Mouse (Mus musculus) embryonic facial prominence, embryonic 14.5 days (tissue): ENCODE measurements around the gene Rerg. TPM values are rescaled to one million over a fixed set of nuclear protein-coding genes. Genes with fewer than 3 reads are reported as not detected.
A peak's percentile ranks its signal among the peaks of the same experiment; 100 is the strongest.

Source experiments
- ATAC-seq: fragments of 200-750 bp; cut with Nextera tagmentation; 2 replicates; pipeline ENCODE4 v1.8.0; 2017; ENCODE audit warnings: low read depth, moderate number of reproducible peaks, moderate TSS enrichment
- DNase-seq: peaks from one replicate; pipeline ENCODE4 v3.0.0-alpha.2; 2015; ENCODE audit warnings: low spot score
- H3K27ac ChIP-seq: fragments of 300-500 bp; sonication (generic); replicated peaks from 2 replicates; pipeline ENCODE4 v1.5.1; 2014; ENCODE audit warnings: low read depth, mild to moderate bottlenecking, low read length, moderate library complexity
- H3K27me3 ChIP-seq: fragments of 300-500 bp; sonication (generic); replicated peaks from 2 replicates; pipeline ENCODE4 v1.6.1; 2014; ENCODE audit warnings: low read length; ENCODE audit not compliant: control insufficient read depth, insufficient read depth
- H3K36me3 ChIP-seq: fragments of 300-500 bp; sonication (generic); 2 replicates; pipeline ENCODE4 v1.6.1; 2014; ENCODE audit warnings: low read length, mixed read lengths; ENCODE audit not compliant: control insufficient read depth, insufficient read depth
- H3K4me1 ChIP-seq: fragments of 300-500 bp; sonication (generic); 2 replicates; pipeline ENCODE4 v1.6.1; 2014; ENCODE audit warnings: antibody characterized with exemption, low read length; ENCODE audit not compliant: control insufficient read depth, insufficient read depth
- H3K4me2 ChIP-seq: fragments of 300-500 bp; sonication (generic); 2 replicates; pipeline ENCODE4 v1.6.1; 2014; ENCODE audit warnings: low read depth, mild to moderate bottlenecking, low read length, moderate library complexity, mixed read lengths
- H3K4me3 ChIP-seq: fragments of 300-500 bp; sonication (generic); 2 replicates; pipeline ENCODE4 v1.5.1; 2014; ENCODE audit warnings: low read depth, mild to moderate bottlenecking, low read length
- H3K9ac ChIP-seq: fragments of 300-500 bp; sonication (generic); 2 replicates; pipeline ENCODE4 v1.6.1; 2014; ENCODE audit warnings: low read depth, mild to moderate bottlenecking, low read length, moderate library complexity, mixed read lengths
- H3K9me3 ChIP-seq: fragments of 300-500 bp; sonication (generic); 2 replicates; pipeline ENCODE4 v1.6.1; 2016; ENCODE audit warnings: low read length; ENCODE audit not compliant: control insufficient read depth
- WGBS: fragments of 180-500 bp; shearing (Covaris S2); extraction: QIAGEN DNeasy Blood & Tissue Kit; methylation state at CpG from one replicate; pipeline ENCODE4 v1.1.7; 2014; 5-methylcytosine and 5-hydroxymethylcytosine counted together
- polyA plus RNA-seq: library from polyadenylated mRNA; unstranded; fragments of >200 nt; fragmentation: Nextera tagmentation; extraction: Ambion mirVana; gene quantifications from 2 replicates; pipeline ENCODE4 v1.2.1, GENCODE M21; 2014

Gene Rerg
- polyA plus RNA-seq, result 23.1 and 26.0 TPM in 2 replicates

- H3K9ac ChIP-seq, result peak within 1 kb of the TSS; percentile 75
- no peaks in the 10 kb centered on the region for H3K36me3 ChIP-seq
- no peaks in the 10 kb centered on the region for H3K27me3 ChIP-seq
- peaks cover 15% of the 10 kb centered on the region; the same call in 1 of the 2 replicates for H3K4me1 ChIP-seq
- ATAC-seq (no peak), DNase-seq (no peak)
- 18% methylated on average over 5 of the region's 5 CpGs for WGBS
- H3K27ac ChIP-seq, result peak within 1 kb of the TSS; percentile 68; the same call in 1 of the 2 replicates
- H3K4me3 ChIP-seq, result peak within 1 kb of the TSS; percentile 61
- H3K9me3 ChIP-seq, result no peaks in the 10 kb centered on the region
- H3K4me2 ChIP-seq, result peak within 1 kb of the TSS; percentile 94
Observed at GRCm38 (mm10) chr6:137170226-137170625, at the start of gene Rerg. TSS of gene Rerg (minus strand) at chr6:137170497.

GRCm38 (mm10) chr6:137217841-137218463 is 47.7 kb upstream of the Rerg start:
- Histone ChIP-seq H3K9ac (no peak overlapping the region), H3K4me3 (no peak overlapping the region), H3K27ac (no peak overlapping the region), H3K9me3 (no peaks in the 10 kb centered on the region), H3K36me3 (no peaks in the 10 kb centered on the region), H3K4me2 (no peak overlapping the region), H3K27me3 (no peaks in the 10 kb centered on the region), H3K4me1 (no peaks in the 10 kb centered on the region)
- no peak for DNase-seq
- 79% methylated on average over 8 of the region's 8 CpGs for WGBS
- ATAC-seq, result no peak

GRCm38 (mm10) chr6:137211441-137211840 is 41.1 kb upstream of the Rerg start:
- H3K4me3 ChIP-seq, result no peak overlapping the region
- 82% methylated on average over 2 of the region's 2 CpGs for WGBS
- no peak overlapping the region for H3K4me2 ChIP-seq
- no peak overlapping the region for H3K9ac ChIP-seq
- no peak overlapping the region for H3K27ac ChIP-seq
- H3K36me3 ChIP-seq, result no peaks in the 10 kb centered on the region
- no peaks in the 10 kb centered on the region for H3K9me3 ChIP-seq
- no peaks in the 10 kb centered on the region for H3K4me1 ChIP-seq
- no peaks in the 10 kb centered on the region for H3K27me3 ChIP-seq
- DNase-seq, result no peak
- no peak for ATAC-seq

- Histone ChIP-seq H3K4me3 (no peak overlapping the region), H3K4me2 (no peak overlapping the region), H3K36me3 (no peaks in the 10 kb centered on the region), H3K9ac (no peak overlapping the region), H3K27ac (no peak overlapping the region), H3K27me3 (no peaks in the 10 kb centered on the region), H3K9me3 (no peaks in the 10 kb centered on the region), H3K4me1 (no peaks in the 10 kb centered on the region)
- 89% methylated on average over 10 of the region's 10 CpGs for whole genome bisulfite sequencing
- ATAC-seq, result no peak
- DNase-seq, result no peak
Observed at GRCm38 (mm10) chr6:137210991-137211390, 40.7 kb upstream of the Rerg start.

- Histone ChIP-seq H3K27ac (no peak overlapping the region), H3K9ac (no peak overlapping the region), H3K4me3 (no peak overlapping the region), H3K9me3 (no peaks in the 10 kb centered on the region), H3K27me3 (no peaks in the 10 kb centered on the region), H3K4me1 (no peaks in the 10 kb centered on the region), H3K36me3 (no peaks in the 10 kb centered on the region), H3K4me2 (no peak overlapping the region)
- ATAC-seq (no peak), DNase-seq (peak; percentile 23)
- 81% methylated on average over 8 of the region's 8 CpGs for WGBS
Observed at GRCm38 (mm10) chr6:137209992-137210391, 39.7 kb upstream of the Rerg start.

GRCm38 (mm10) chr6:137207126-137207525 is 36.8 kb upstream of the Rerg start:
- WGBS, result 90% methylated on average over 6 of the region's 6 CpGs
- no peak for ATAC-seq
- H3K27me3 ChIP-seq, result no peaks in the 10 kb centered on the region

GRCm38 (mm10) chr6:137205662-137206400 is 35.5 kb upstream of the Rerg start:
- Histone ChIP-seq H3K4me3 (no peak overlapping the region), H3K4me1 (no peaks in the 10 kb centered on the region), H3K4me2 (no peak overlapping the region), H3K27ac (no peak overlapping the region), H3K9ac (no peak overlapping the region), H3K9me3 (no peaks in the 10 kb centered on the region), H3K27me3 (no peaks in the 10 kb centered on the region), H3K36me3 (no peaks in the 10 kb centered on the region)
- 56% methylated on average over 11 of the region's 11 CpGs for WGBS
- ATAC-seq (no peak), DNase-seq (peak; percentile 54)

More at GRCm38 (mm10) chr6:137207126-137207525, 36.8 kb upstream of the Rerg start:
- H3K27ac ChIP-seq, result no peak overlapping the region
- H3K4me3 ChIP-seq, result no peak overlapping the region
- H3K9ac ChIP-seq, result no peak overlapping the region
- no peaks in the 10 kb centered on the region for H3K9me3 ChIP-seq
- no peak overlapping the region for H3K4me2 ChIP-seq
- no peaks in the 10 kb centered on the region for H3K36me3 ChIP-seq
- H3K4me1 ChIP-seq, result no peaks in the 10 kb centered on the region
- DNase-seq, result no peak

- Histone ChIP-seq H3K27me3 (no peaks in the 10 kb centered on the region), H3K9me3 (no peaks in the 10 kb centered on the region), H3K4me3 (no peak overlapping the region), H3K9ac (no peak overlapping the region), H3K27ac (no peak overlapping the region), H3K4me1 (no peaks in the 10 kb centered on the region), H3K36me3 (no peaks in the 10 kb centered on the region), H3K4me2 (no peak overlapping the region)
- ATAC-seq, result no peak
- WGBS, result 96% methylated on average over 4 of the region's 4 CpGs
- DNase-seq, result no peak
Observed at GRCm38 (mm10) chr6:137202661-137203060, 32.4 kb upstream of the Rerg start.
